Mouse (Mus musculus): ENCODE results near the gene Dmrt3.

Dmrt3 gene

GRCm38 (mm10) chr19:25622291-25623251, 12.5 kb downstream of the Dmrt3 start:
- DNase-seq, result peak; percentile 77 to 81

- peak; percentile 84 to 88 for DNase-seq
These were observed 18.4 kb downstream of the Dmrt3 start for GRCm38 (mm10) chr19:25628490-25628889.

- no peak for DNase-seq
These were observed 25.0 kb downstream of the Dmrt3 start for GRCm38 (mm10) chr19:25635119-25635518.

GRCm38 (mm10) chr19:25635622-25636244, 25.6 kb downstream of the Dmrt3 start:
- peak; percentile 80 for DNase-seq

GRCm38 (mm10) chr19:25638766-25639361, 28.8 kb downstream of the Dmrt3 start:
- DNase-seq, result no peak

GRCm38 (mm10) chr19:25641786-25642185, 31.7 kb downstream of the Dmrt3 start:
- no peak for DNase-seq

GRCm38 (mm10) chr19:25647136-25647535, 37.0 kb downstream of the Dmrt3 start:
- DNase-seq, result no peak

GRCm38 (mm10) chr19:25648701-25649100, 38.6 kb downstream of the Dmrt3 start:
- DNase-seq, result no peak

GRCm38 (mm10) chr19:25650474-25650873, 40.4 kb downstream of the Dmrt3 start:
- DNase-seq, result no peak

GRCm38 (mm10) chr19:25652560-25652959, 42.5 kb downstream of the Dmrt3 start:
- DNase-seq, result no peak

- DNase-seq, result no peak
These were observed 44.1 kb downstream of the Dmrt3 start for GRCm38 (mm10) chr19:25654034-25654749.

- peak in 1 of 2 experiments; percentile 12 for DNase-seq
These were observed 55.6 kb downstream of the Dmrt3 start for GRCm38 (mm10) chr19:25665486-25666339.

GRCm38 (mm10) chr19:25667836-25668235, 57.7 kb downstream of the Dmrt3 start:
- no peak for DNase-seq

- no peak for DNase-seq
These were observed 59.6 kb downstream of the Dmrt3 start for GRCm38 (mm10) chr19:25669593-25670248.

- peak in 1 of 2 experiments; percentile 25 for DNase-seq
These were observed 60.6 kb downstream of the Dmrt3 start for GRCm38 (mm10) chr19:25670571-25671285.

- DNase-seq, result no peak
These were observed 61.6 kb downstream of the Dmrt3 start for GRCm38 (mm10) chr19:25671681-25672080.

- peak; percentile 73 to 79 for DNase-seq
These were observed 62.2 kb downstream of the Dmrt3 start, which contains the start of gene Dmrt2 for GRCm38 (mm10) chr19:25672101-25672950. Gene Dmrt2, plus strand, starts transcription at chr19:25672411.
